Mouse (Mus musculus): ENCODE measurements around the gene Nr5a2. TPM values are rescaled to one million over a fixed set of nuclear protein-coding genes. Genes with fewer than 3 reads are reported as not detected.

Gene Nr5a2
- polyA plus RNA-seq, 1 experiment: not detected

DNA sequence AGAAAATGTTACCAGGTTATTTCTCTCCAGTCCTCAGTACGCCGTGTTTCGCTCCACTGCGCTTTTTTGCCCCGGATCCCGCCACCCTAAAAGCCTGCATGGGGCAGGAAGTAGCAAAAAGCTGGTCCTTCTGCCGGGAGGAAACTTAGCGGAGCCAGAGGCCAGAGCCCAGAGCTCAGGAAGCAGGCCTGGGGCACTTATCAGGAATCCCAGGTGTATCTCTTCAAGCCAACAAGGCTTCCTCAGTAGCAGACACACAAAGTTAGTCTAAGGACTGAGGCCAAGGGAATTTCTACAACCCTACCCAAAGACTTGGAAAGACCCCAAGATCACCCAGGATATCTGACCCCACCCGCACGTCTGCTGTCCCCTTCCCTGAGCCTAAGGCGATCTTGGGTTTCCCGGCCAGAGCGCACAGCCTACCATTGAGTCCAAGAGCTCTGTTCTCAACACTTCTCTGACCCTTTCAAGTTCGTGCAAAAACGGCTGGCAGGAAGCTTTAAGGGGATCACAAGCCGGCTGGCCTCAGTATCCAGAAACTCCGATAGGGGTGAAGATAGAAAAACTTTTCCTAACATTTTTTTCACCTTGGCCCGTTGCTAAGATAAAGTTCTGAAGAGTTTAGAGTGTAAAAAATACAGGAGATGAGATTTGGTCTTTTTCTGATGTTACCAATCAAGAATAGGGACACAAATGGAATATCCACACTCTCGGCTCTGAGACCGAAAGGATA is 12.7 kb downstream of the Nr5a2 start:
- no peaks in the 10 kb centered on the region for H3K36me3 ChIP-seq (ENCODE audit: control insufficient read depth, insufficient read depth)
- no peak overlapping the region for H3K4me2 ChIP-seq (ENCODE audit: low read depth)
- H3K79me2 ChIP-seq (ENCODE audit: control insufficient read depth, insufficient read depth): no peaks in the 10 kb centered on the region
- peaks cover 55% of the 10 kb centered on the region for H3K27me3 ChIP-seq (ENCODE audit: control insufficient read depth, insufficient read depth, insufficient read length)
- no peak overlapping the region for H3ac ChIP-seq (ENCODE audit: control insufficient read depth, insufficient read length)
- TF ChIP-seq SRF (IDR thresholded peaks at IDR 0.05; ENCODE audit: control insufficient read depth, insufficient read length, low read depth) (no peak), USF1 (IDR thresholded peaks at IDR 0.05; ENCODE audit: low read depth) (no peak), POLR2A (IDR thresholded peaks at IDR 0.05; ENCODE audit: insufficient read length, low read depth) (no peak), MYOD1 (IDR thresholded peaks at IDR 0.05; ENCODE audit: control insufficient read depth in 1 of 3, insufficient read length in 2 of 3, low read depth in 2 of 3) (no peak), E2F4 (IDR thresholded peaks at IDR 0.05; ENCODE audit: insufficient read depth) (no peak), MAX (IDR thresholded peaks at IDR 0.05; ENCODE audit: low read depth) (no peak), CEBPB (IDR thresholded peaks at IDR 0.05; ENCODE audit: insufficient read depth, poor library complexity, severe bottlenecking) (no peak), REST (IDR thresholded peaks at IDR 0.05; ENCODE audit: insufficient read depth, insufficient read length) (no peak), TCF3 (IDR thresholded peaks at IDR 0.05; ENCODE audit: insufficient read length, low read depth) (no peak), POLR2AphosphoS2 (IDR thresholded peaks at IDR 0.05; ENCODE audit: insufficient read length, low read depth) (no peak), TCF12 (IDR thresholded peaks at IDR 0.05; ENCODE audit: insufficient read depth, poor library complexity, severe bottlenecking) (no peak), MYOG (IDR thresholded peaks at IDR 0.05; ENCODE audit: control insufficient read depth in 1 of 3, insufficient read depth in 1 of 3, insufficient read length in 2 of 3, low read depth in 2 of 3) (no peak)
- no peak overlapping the region for H3K4me3 ChIP-seq

DNA sequence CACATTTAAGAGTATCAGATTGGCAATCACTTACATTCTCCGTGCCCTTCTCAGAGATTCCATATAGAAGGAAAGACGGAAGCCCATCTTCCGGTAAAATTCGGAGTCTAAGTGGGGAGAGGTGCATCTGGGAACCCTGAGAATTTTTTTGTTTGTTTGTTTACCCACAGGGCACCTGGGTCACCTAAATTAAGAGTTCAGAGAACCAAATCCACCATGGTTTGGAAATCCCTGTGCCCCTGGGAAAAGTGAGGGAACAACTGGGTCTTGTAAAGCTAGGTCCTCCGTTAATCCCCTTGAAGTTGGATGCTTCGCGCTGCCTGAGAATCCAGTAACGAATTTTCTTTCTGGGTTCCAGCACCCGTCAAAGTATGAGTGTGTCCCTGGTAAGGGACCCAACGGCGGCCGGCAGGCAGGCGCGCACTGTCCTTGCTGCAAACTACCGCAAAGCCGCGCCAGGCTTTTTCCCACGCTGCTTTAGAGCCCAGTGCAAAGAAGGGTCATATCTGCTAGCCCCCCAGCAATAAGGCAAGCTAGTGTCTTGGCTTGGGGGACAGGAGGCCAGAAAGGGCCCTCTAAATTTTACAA is 13.3 kb downstream of the Nr5a2 start:
- Histone ChIP-seq H3K36me3 (ENCODE audit: control insufficient read depth, insufficient read depth) (no peaks in the 10 kb centered on the region), H3K4me2 (ENCODE audit: low read depth) (no peak overlapping the region), H3K79me2 (ENCODE audit: control insufficient read depth, insufficient read depth) (no peaks in the 10 kb centered on the region), H3ac (ENCODE audit: control insufficient read depth, insufficient read length) (no peak overlapping the region), H3K4me3 (no peak overlapping the region), H3K27me3 (ENCODE audit: control insufficient read depth, insufficient read depth, insufficient read length) (peaks cover 49% of the 10 kb centered on the region)
- TF ChIP-seq REST (IDR thresholded peaks at IDR 0.05; ENCODE audit: insufficient read depth, insufficient read length) (no peak), MAX (IDR thresholded peaks at IDR 0.05; ENCODE audit: low read depth) (no peak), POLR2AphosphoS2 (IDR thresholded peaks at IDR 0.05; ENCODE audit: insufficient read length, low read depth) (no peak)

DNA sequence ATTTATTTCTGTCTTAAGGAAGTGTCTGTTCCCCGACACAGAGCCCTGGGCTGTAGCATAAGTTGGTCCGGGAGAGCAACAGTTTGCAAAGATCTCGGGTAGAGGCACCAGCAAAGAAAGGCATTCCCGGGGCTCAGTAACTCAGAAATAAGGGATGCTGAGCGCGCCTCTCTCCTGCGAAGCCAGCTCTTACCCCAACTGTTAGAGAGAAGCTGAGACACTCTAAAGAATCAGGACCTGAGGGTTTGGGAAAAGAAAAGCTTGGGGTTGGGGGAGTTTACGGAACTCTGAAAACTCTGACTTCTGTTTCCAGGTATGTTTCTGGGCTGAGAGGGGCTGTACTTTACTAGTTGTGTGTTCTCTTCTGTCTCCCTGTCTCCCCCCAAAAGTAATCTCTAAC is 13.8 kb downstream of the Nr5a2 start:
- Histone ChIP-seq H3K4me3 (no peak overlapping the region), H3ac (ENCODE audit: control insufficient read depth, insufficient read length) (no peak overlapping the region), H3K79me2 (ENCODE audit: control insufficient read depth, insufficient read depth) (no peaks in the 10 kb centered on the region), H3K4me2 (ENCODE audit: low read depth) (no peak overlapping the region), H3K36me3 (ENCODE audit: control insufficient read depth, insufficient read depth) (no peaks in the 10 kb centered on the region), H3K27me3 (ENCODE audit: control insufficient read depth, insufficient read depth, insufficient read length) (peaks cover 46% of the 10 kb centered on the region)
- TF ChIP-seq MYOD1 (IDR thresholded peaks at IDR 0.05; ENCODE audit: control insufficient read depth in 1 of 3, insufficient read length in 2 of 3, low read depth in 2 of 3) (no peak), MYOG (IDR thresholded peaks at IDR 0.05; ENCODE audit: control insufficient read depth in 1 of 3, insufficient read depth in 1 of 3, insufficient read length in 2 of 3, low read depth in 2 of 3) (no peak), TCF3 (IDR thresholded peaks at IDR 0.05; ENCODE audit: insufficient read length, low read depth) (no peak), POLR2A (IDR thresholded peaks at IDR 0.05; ENCODE audit: insufficient read length, low read depth) (no peak), SRF (IDR thresholded peaks at IDR 0.05; ENCODE audit: control insufficient read depth, insufficient read length, low read depth) (no peak), E2F4 (IDR thresholded peaks at IDR 0.05; ENCODE audit: insufficient read depth) (no peak), REST (IDR thresholded peaks at IDR 0.05; ENCODE audit: insufficient read depth, insufficient read length) (no peak), USF1 (IDR thresholded peaks at IDR 0.05; ENCODE audit: low read depth) (no peak), POLR2AphosphoS2 (IDR thresholded peaks at IDR 0.05; ENCODE audit: insufficient read length, low read depth) (no peak), MAX (IDR thresholded peaks at IDR 0.05; ENCODE audit: low read depth) (no peak), CEBPB (IDR thresholded peaks at IDR 0.05; ENCODE audit: insufficient read depth, poor library complexity, severe bottlenecking) (no peak), TCF12 (IDR thresholded peaks at IDR 0.05; ENCODE audit: insufficient read depth, poor library complexity, severe bottlenecking) (no peak)

- peaks cover 42% of the 10 kb centered on the region for H3K27me3 ChIP-seq (ENCODE audit: control insufficient read depth, insufficient read depth, insufficient read length)
- H3K36me3 ChIP-seq (ENCODE audit: control insufficient read depth, insufficient read depth): no peaks in the 10 kb centered on the region
- TF ChIP-seq USF1 (IDR thresholded peaks at IDR 0.05; ENCODE audit: low read depth) (no peak), POLR2A (IDR thresholded peaks at IDR 0.05; ENCODE audit: insufficient read length, low read depth) (no peak), MYOD1 (IDR thresholded peaks at IDR 0.05; ENCODE audit: control insufficient read depth in 1 of 3, insufficient read length in 2 of 3, low read depth in 2 of 3) (no peak), POLR2AphosphoS2 (IDR thresholded peaks at IDR 0.05; ENCODE audit: insufficient read length, low read depth) (no peak), SRF (IDR thresholded peaks at IDR 0.05; ENCODE audit: control insufficient read depth, insufficient read length, low read depth) (no peak), REST (IDR thresholded peaks at IDR 0.05; ENCODE audit: insufficient read depth, insufficient read length) (no peak), MYOG (IDR thresholded peaks at IDR 0.05; ENCODE audit: control insufficient read depth in 1 of 3, insufficient read depth in 1 of 3, insufficient read length in 2 of 3, low read depth in 2 of 3) (no peak), TCF12 (IDR thresholded peaks at IDR 0.05; ENCODE audit: insufficient read depth, poor library complexity, severe bottlenecking) (no peak), MAX (IDR thresholded peaks at IDR 0.05; ENCODE audit: low read depth) (no peak), E2F4 (IDR thresholded peaks at IDR 0.05; ENCODE audit: insufficient read depth) (no peak), CEBPB (IDR thresholded peaks at IDR 0.05; ENCODE audit: insufficient read depth, poor library complexity, severe bottlenecking) (no peak), TCF3 (IDR thresholded peaks at IDR 0.05; ENCODE audit: insufficient read length, low read depth) (no peak)
- H3K4me2 ChIP-seq (ENCODE audit: low read depth): no peak overlapping the region
- H3ac ChIP-seq (ENCODE audit: control insufficient read depth, insufficient read length): no peak overlapping the region
- no peaks in the 10 kb centered on the region for H3K79me2 ChIP-seq (ENCODE audit: control insufficient read depth, insufficient read depth)
- no peak overlapping the region for H3K4me3 ChIP-seq
Measured at GRCm38 (mm10) chr1:136945876-136946275, 14.4 kb downstream of the Nr5a2 start.

Measured in myocyte (in vitro differentiated cells).